Mouse (Mus musculus) MEL (cell line): ENCODE results near the gene Ndufaf4.

Experiments used
- CTCF ChIP-seq, 3 experiments: IDR thresholded peaks in 2 of 3; conservative IDR thresholded peaks in 1 of 3; 2 replicates each; pipeline ENCODE4 v1.5.1; 2011 to 2012; ENCODE audit warnings: low read length in 3 of 3, low read depth in 2 of 3, mild to moderate bottlenecking in 2 of 3, improper control_type of control experiment in 1 of 3, inconsistent platforms in 1 of 3, mixed read lengths in 1 of 3, moderate library complexity in 1 of 3; ENCODE audit not compliant: control insufficient read depth in 1 of 3, insufficient read depth in 1 of 3, poor library complexity in 1 of 3, severe bottlenecking in 1 of 3
- E2F4 ChIP-seq: IDR thresholded peaks from 2 replicates; pipeline ENCODE4 v1.6.1; 2011; ENCODE audit warnings: low read depth, low read length, improper control_type of control experiment, borderline replicate concordance
- ETS1 ChIP-seq: IDR thresholded peaks from 2 replicates; pipeline ENCODE4 v1.6.1; 2012; ENCODE audit warnings: low read depth, mild to moderate bottlenecking, inconsistent platforms, low read length, improper control_type of control experiment, moderate library complexity
- GATA1 ChIP-seq: IDR thresholded peaks from 2 replicates; pipeline ENCODE4 v1.6.1; 2011; ENCODE audit warnings: low read depth, low read length, improper control_type of control experiment
- MAX ChIP-seq: IDR thresholded peaks from 2 replicates; pipeline ENCODE4 v1.6.1; 2011; ENCODE audit warnings: low read length, improper control_type of control experiment
- POLR2A ChIP-seq, 2 experiments: IDR thresholded peaks; 2 replicates each; pipeline ENCODE4 v1.6.1; 2011 to 2012; ENCODE audit warnings: low read length in 2 of 2, mild to moderate bottlenecking in 2 of 2, control low read depth in 1 of 2, improper control_type of control experiment in 1 of 2, low read depth in 1 of 2, moderate library complexity in 1 of 2; ENCODE audit not compliant: control insufficient read depth in 1 of 2, insufficient read depth in 1 of 2, poor library complexity in 1 of 2
- USF1 ChIP-seq: IDR thresholded peaks from 2 replicates; pipeline ENCODE4 v1.6.1; 2014; ENCODE audit warnings: low read depth, mild to moderate bottlenecking, inconsistent platforms, low read length, improper control_type of control experiment, moderate library complexity
- USF2 ChIP-seq, 2 experiments: IDR thresholded peaks; 2 replicates each; pipeline ENCODE4 v1.6.1; 2011 to 2012; ENCODE audit warnings: improper control_type of control experiment in 2 of 2, low read length in 2 of 2, borderline replicate concordance in 1 of 2, inconsistent platforms in 1 of 2, low read depth in 1 of 2, mild to moderate bottlenecking in 1 of 2; ENCODE audit not compliant: insufficient read depth in 1 of 2
- ZC3H11A ChIP-seq: IDR thresholded peaks from 2 replicates; pipeline ENCODE4 v1.6.1; 2012; ENCODE audit warnings: low read depth, mild to moderate bottlenecking, inconsistent platforms, low read length, improper control_type of control experiment
- ZMIZ1 ChIP-seq: IDR thresholded peaks from 2 replicates; pipeline ENCODE4 v1.6.1; 2012; ENCODE audit warnings: low read depth, mild to moderate bottlenecking, inconsistent platforms, low read length, improper control_type of control experiment, moderate library complexity

GRCm38 (mm10) chr4:24928260-24928780 is 30.4 kb downstream of the Ndufaf4 start:
- TF ChIP-seq ZC3H11A (no peak), MAX (no peak), E2F4 (no peak), ETS1 (no peak), ZMIZ1 (no peak), USF2 (IDR thresholded peaks at IDR 0.05; ENCODE audit: borderline replicate concordance in 1 of 2, insufficient read depth in 1 of 2, low read depth in 1 of 2, low read length in 2 of 2) (no peak), POLR2A (IDR thresholded peaks at IDR 0.05; ENCODE audit: control insufficient read depth in 1 of 2, insufficient read depth in 1 of 2, low read depth in 1 of 2, low read length in 2 of 2, poor library complexity in 1 of 2) (no peak), USF1 (no peak), CTCF (IDR thresholded peaks at IDR 0.05 in 2 of 3, conservative IDR thresholded peaks at IDR 0.05 in 1 of 3; ENCODE audit: control insufficient read depth in 1 of 3, insufficient read depth in 1 of 3, low read depth in 2 of 3, low read length in 3 of 3, poor library complexity in 1 of 3, severe bottlenecking in 1 of 3) (no peak), GATA1 (no peak)
